8 mouse cellular contexts compared by ENCODE assay signal in the genomic region with DNA sequence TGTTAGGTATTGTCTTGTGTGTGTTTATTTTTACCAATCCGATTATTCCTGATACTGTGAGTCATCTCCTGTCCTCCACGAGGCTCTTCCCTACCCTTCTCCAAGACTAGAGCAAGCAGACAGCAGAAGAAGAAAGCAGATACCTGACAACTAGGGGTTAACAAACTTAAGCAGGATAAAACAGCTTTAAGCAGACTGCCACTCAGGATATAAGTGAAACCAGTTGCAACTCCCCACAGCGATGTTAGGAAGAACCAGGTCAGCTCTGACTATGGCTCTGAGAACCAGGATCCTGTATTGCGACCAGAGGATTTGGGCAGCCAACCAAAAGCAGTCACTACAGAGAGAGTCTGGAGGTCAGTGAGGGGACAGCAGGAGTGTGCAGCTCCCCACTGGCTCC. TPM values are rescaled to one million over a fixed set of nuclear protein-coding genes. Genes with fewer than 3 reads are reported as not detected.
A peak's percentile ranks its signal among the peaks of the same experiment; 100 is the strongest.
DNase-seq lines count a peak whose midpoint lies in the region; ATAC-seq and TF ChIP-seq lines count a peak whose summit lies in the region.
"Had no signal": no experiment of that assay in that cellular context is flagged by ENCODE, and none has a peak within 500 bp of the region (broad histone marks: within the 10 kb centered on the region; RNA-seq: fewer than 3 reads in every experiment).

No protein-coding gene starts in this region.

- peaks cover 12% of the 10 kb centered on the region for H3K36me3 ChIP-seq in kidney, postnatal 0 days (ENCODE audit: insufficient read depth, low read length)
- no peaks in the 10 kb centered on the region for H3K36me3 ChIP-seq in myocyte (ENCODE audit: control insufficient read depth, insufficient read depth)

- no peak overlapping the region for H3K27ac ChIP-seq in kidney, postnatal 0 days
- H3K27ac ChIP-seq in embryonic fibroblast, embryonic 13.5 days (ENCODE audit: insufficient read depth, low read length): peak overlapping the region; percentile 9; the same call in 1 of the 2 replicates

- no peak for TF ChIP-seq POLR2A in embryonic fibroblast, embryonic 13.5 days (IDR thresholded peaks at IDR 0.05; ENCODE audit: low read depth, low read length)
- TF ChIP-seq POLR2A in myocyte (IDR thresholded peaks at IDR 0.05; ENCODE audit: insufficient read length, low read depth): no peak

- no peak overlapping the region for H3K4me3 ChIP-seq in kidney, postnatal 0 days (replicated peaks; ENCODE audit: low read depth, low read length)
- H3K4me3 ChIP-seq in embryonic fibroblast, embryonic 13.5 days (ENCODE audit: insufficient read depth, low read length): 0 out of 2 replicates have a peak overlapping the region, but pooled peaks have one; percentile 2
- peak overlapping the region; percentile 99 for H3K4me3 ChIP-seq in myocyte

- ATAC-seq in kidney, postnatal 0 days (replicated peaks; ENCODE audit: low FRiP score, low read depth): no peak
- no peak for ATAC-seq in monocyte, adult 5-6 weeks (replicated peaks; ENCODE audit: insufficient number of reproducible peaks, low FRiP score, low TSS enrichment, poor library complexity, severe bottlenecking)

- no peak for TF ChIP-seq CTCF in kidney, postnatal 0 days (IDR thresholded peaks at IDR 0.05; ENCODE audit: low read depth)
- TF ChIP-seq CTCF in embryonic fibroblast, embryonic 13.5 days (IDR thresholded peaks at IDR 0.05; ENCODE audit: borderline replicate concordance, insufficient read depth, low read length): no peak

- intact Hi-C loops in left cerebral cortex, postnatal 10 days (cut with DNase I): no loop called here

- H3K4me2 ChIP-seq in kidney, postnatal 0 days (ENCODE audit: low read length): peak overlapping the region; percentile 85; the same call in 1 of the 2 replicates
- H3K4me2 ChIP-seq in myocyte (ENCODE audit: low read depth): peak overlapping the region; percentile 99

- H3K9me3 ChIP-seq in kidney, postnatal 0 days (replicated peaks; ENCODE audit: low read length): no peaks in the 10 kb centered on the region

- H3K9ac ChIP-seq in kidney, postnatal 0 days (ENCODE audit: low read depth, low read length): no peak overlapping the region

- H3K79me2 ChIP-seq in myocyte (ENCODE audit: control insufficient read depth, insufficient read depth): peaks cover 25% of the 10 kb centered on the region

- 69% methylated on average over 4 of the region's 4 CpGs for WGBS in kidney, postnatal 0 days

- H3K27me3 ChIP-seq in kidney, postnatal 0 days (ENCODE audit: insufficient read depth, low read length): no peaks in the 10 kb centered on the region
- no peaks in the 10 kb centered on the region for H3K27me3 ChIP-seq in myocyte (ENCODE audit: control insufficient read depth, insufficient read depth, insufficient read length)

- no peak for DNase-seq in kidney, postnatal 0 days (ENCODE audit: low spot score)
- no peak for DNase-seq in kidney, adult 9 months
- peak; percentile 75 for DNase-seq in MN1 (ENCODE audit: low spot score)
- no peak for DNase-seq in left cerebral cortex, postnatal 10 days (ENCODE audit: extremely low spot score in 1 of 2, low spot score in 2 of 2)
- DNase-seq: gastrocnemius, postnatal 14 days had no signal

- peaks cover 8% of the 10 kb centered on the region for H3K4me1 ChIP-seq in kidney, postnatal 0 days (replicated peaks; ENCODE audit: insufficient read depth, low read length)
- H3K4me1 ChIP-seq in embryonic fibroblast, embryonic 13.5 days (ENCODE audit: control insufficient read depth, insufficient read depth, low read length): 0 out of 2 replicates have a peak, but pooled peaks cover 10% of the 10 kb centered on the region

- H3ac ChIP-seq in myocyte (ENCODE audit: control insufficient read depth, insufficient read length): no peak overlapping the region

TF ChIP-seq in myocyte, 11 proteins besides CTCF, POLR2A, EP300 and RAD21:
- TF ChIP-seq TCF12 (IDR thresholded peaks at IDR 0.05; ENCODE audit: insufficient read depth, poor library complexity, severe bottlenecking): no peak
- TF ChIP-seq MAX (IDR thresholded peaks at IDR 0.05; ENCODE audit: low read depth): no peak
- no peak for TF ChIP-seq MYOG (IDR thresholded peaks at IDR 0.05; ENCODE audit: control insufficient read depth in 1 of 3, insufficient read depth in 1 of 3, insufficient read length in 2 of 3, low read depth in 2 of 3)
- TF ChIP-seq MYOD1 (IDR thresholded peaks at IDR 0.05; ENCODE audit: control insufficient read depth in 1 of 3, insufficient read length in 2 of 3, low read depth in 2 of 3): no peak
- no peak for TF ChIP-seq SRF (IDR thresholded peaks at IDR 0.05; ENCODE audit: control insufficient read depth, insufficient read length, low read depth)
- no peak for TF ChIP-seq REST (IDR thresholded peaks at IDR 0.05; ENCODE audit: insufficient read depth, insufficient read length)
- no peak for TF ChIP-seq POLR2AphosphoS2 (IDR thresholded peaks at IDR 0.05; ENCODE audit: insufficient read length, low read depth)
- TF ChIP-seq TCF3 (IDR thresholded peaks at IDR 0.05; ENCODE audit: insufficient read length, low read depth): no peak
- no peak for TF ChIP-seq CEBPB (IDR thresholded peaks at IDR 0.05; ENCODE audit: insufficient read depth, poor library complexity, severe bottlenecking)
- TF ChIP-seq USF1 (IDR thresholded peaks at IDR 0.05; ENCODE audit: low read depth): no peak
- no peak for TF ChIP-seq E2F4 (IDR thresholded peaks at IDR 0.05; ENCODE audit: insufficient read depth)

RNA-seq across cellular contexts. Expression of a gene that starts 1.4 kb away (rescaled TPM):
- polyA plus RNA-seq in kidney, postnatal 0 days (2015; fragmentation: Nextera tagmentation; extraction: Ambion mirVana): 30.6 and 31.7 TPM in 2 replicates
- 18.4 and 21.4 TPM in 2 replicates for polyA plus RNA-seq in embryonic fibroblast, embryonic 13.5 days (2011; ENCODE audit: insufficient read length, low read depth, missing spikeins)
- polyA plus RNA-seq in myocyte (2012; fragmentation: generic; extraction: Trizol): 43.9 TPM
- total RNA-seq in monocyte, adult 5-6 weeks (2017): 20.4 to 40.6 TPM (median 27.9 TPM) in 3 replicates
- total RNA-seq in left cerebral cortex, postnatal 10 days (2021): 10 to 100 TPM; 34.5 to 35.6 TPM

RNA-seq across cellular contexts. Expression of a gene that starts 23.8 kb away (rescaled TPM):
- polyA plus RNA-seq in kidney, postnatal 0 days (2015; fragmentation: Nextera tagmentation; extraction: Ambion mirVana): 2.9 and 3.1 TPM in 2 replicates
- 0.74 TPM in 1 of 2 replicates, not detected in the other for polyA plus RNA-seq in embryonic fibroblast, embryonic 13.5 days (2011; ENCODE audit: insufficient read length, low read depth, missing spikeins)
- polyA plus RNA-seq in myocyte (2012; fragmentation: generic; extraction: Trizol): 0.02 TPM
- total RNA-seq in monocyte, adult 5-6 weeks (2017): not detected in 3 replicates
- total RNA-seq in left cerebral cortex, postnatal 10 days (2021): 1 to 10 TPM; 1.2 TPM

RNA-seq across cellular contexts. Expression of a gene that starts 28.0 kb away (rescaled TPM):
- 41.1 and 42.4 TPM in 2 replicates for polyA plus RNA-seq in kidney, postnatal 0 days (2015; fragmentation: Nextera tagmentation; extraction: Ambion mirVana)
- polyA plus RNA-seq in embryonic fibroblast, embryonic 13.5 days (2011; ENCODE audit: insufficient read length, low read depth, missing spikeins): 13.1 and 15.3 TPM in 2 replicates
- polyA plus RNA-seq in myocyte (2012; fragmentation: generic; extraction: Trizol): 30.8 TPM
- total RNA-seq in monocyte, adult 5-6 weeks (2017): 7.0 to 8.1 TPM (median 7.1 TPM) in 3 replicates
- 10 to 100 TPM; 51.8 to 54.3 TPM for total RNA-seq in left cerebral cortex, postnatal 10 days (2021)

RNA-seq across cellular contexts. Expression of a gene that starts 28.4 kb away (rescaled TPM):
- 144 and 156 TPM in 2 replicates for polyA plus RNA-seq in kidney, postnatal 0 days (2015; fragmentation: Nextera tagmentation; extraction: Ambion mirVana)
- polyA plus RNA-seq in embryonic fibroblast, embryonic 13.5 days (2011; ENCODE audit: insufficient read length, low read depth, missing spikeins): 118 and 141 TPM in 2 replicates
- 65.7 TPM for polyA plus RNA-seq in myocyte (2012; fragmentation: generic; extraction: Trizol)
- total RNA-seq in monocyte, adult 5-6 weeks (2017): 92.3 to 107 TPM (median 102 TPM) in 3 replicates
- total RNA-seq in left cerebral cortex, postnatal 10 days (2021): 10 to 100 TPM; 76.4 to 81.7 TPM
